Mouse (Mus musculus) olfactory bulb, adult 2 months (tissue): Measurements from ENCODE around the gene Cldn10. TPM values are rescaled to one million over a fixed set of nuclear protein-coding genes. Genes with fewer than 3 reads are reported as not detected.

ENCODE experiments used
- H3K27ac ChIP-seq: fragments of 200-500 bp; 2 replicates; pipeline ENCODE4 v1.5.1; 2012; ENCODE audit warnings: low read depth, low read length; ENCODE audit not compliant: insufficient read depth
- H3K4me1 ChIP-seq: fragments of 200-500 bp; 2 replicates; pipeline ENCODE4 v1.6.1; 2012; ENCODE audit warnings: low read length; ENCODE audit not compliant: control insufficient read depth, insufficient read depth
- H3K4me3 ChIP-seq: fragments of 200-500 bp; 2 replicates; pipeline ENCODE4 v1.5.1; 2012; ENCODE audit warnings: mild to moderate bottlenecking, low read depth, low read length, moderate library complexity; ENCODE audit not compliant: insufficient read depth
- CTCF ChIP-seq: fragments of 200-500 bp; IDR thresholded peaks from 2 replicates; pipeline ENCODE4 v1.5.1; 2012; ENCODE audit warnings: low read depth, mild to moderate bottlenecking, low read length, moderate library complexity; ENCODE audit not compliant: insufficient read depth
- POLR2A ChIP-seq: fragments of 200-500 bp; IDR thresholded peaks from 2 replicates; pipeline ENCODE4 v1.6.1; 2012; ENCODE audit warnings: mild to moderate bottlenecking, low read depth, low read length, moderate library complexity; ENCODE audit not compliant: insufficient read depth
- WGBS: fragments of 180-500 bp; shearing (Covaris S2); methylation state at CpG from one replicate; pipeline ENCODE4 v1.1.7; 2018; 5-methylcytosine and 5-hydroxymethylcytosine counted together
- polyA plus RNA-seq: library from polyadenylated mRNA; stranded (reverse); fragments of >200 nt; gene quantifications from 2 replicates; pipeline ENCODE4 v1.2.4, GENCODE M21; 2012; ENCODE audit warnings: low replicate concordance; ENCODE audit not compliant: missing spikeins, insufficient read depth, insufficient read length

Cldn10 gene
- polyA plus RNA-seq, 1 experiment, result not detected

GRCm38 (mm10) chr14:118883344-118884249, 95.9 kb downstream of the Cldn10 start:
- H3K27ac ChIP-seq, result no peak overlapping the region
- H3K4me1 ChIP-seq, result no peaks in the 10 kb centered on the region
- no peak overlapping the region for H3K4me3 ChIP-seq
- WGBS, result 87% methylated on average over 18 of the region's 18 CpGs
- TF ChIP-seq CTCF (no peak), POLR2A (no peak)

- H3K27ac ChIP-seq, result no peak overlapping the region
- TF ChIP-seq POLR2A (no peak), CTCF (no peak)
- 77% methylated on average over 7 of the region's 7 CpGs for WGBS
- no peaks in the 10 kb centered on the region for H3K4me1 ChIP-seq
- H3K4me3 ChIP-seq, result no peak overlapping the region
These were observed 96.5 kb downstream of the Cldn10 start for GRCm38 (mm10) chr14:118884250-118884556.

- H3K27ac ChIP-seq, result no peak overlapping the region
- no peak overlapping the region for H3K4me3 ChIP-seq
- TF ChIP-seq CTCF (no peak), POLR2A (no peak)
- WGBS, result 84% methylated on average over 4 of the region's 4 CpGs
- no peaks in the 10 kb centered on the region for H3K4me1 ChIP-seq
These were observed 102.4 kb downstream of the Cldn10 start for GRCm38 (mm10) chr14:118890101-118890500.

GRCm38 (mm10) chr14:118895228-118895627, 107.5 kb downstream of the Cldn10 start:
- WGBS, result 86% methylated on average over 7 of the region's 7 CpGs
- Histone ChIP-seq H3K4me1 (no peaks in the 10 kb centered on the region; the same call in 1 of the 2 replicates), H3K27ac (no peak overlapping the region), H3K4me3 (no peak overlapping the region)
- TF ChIP-seq CTCF, result no peak
- no peak for TF ChIP-seq POLR2A

GRCm38 (mm10) chr14:118895655-118896054, 107.9 kb downstream of the Cldn10 start:
- Histone ChIP-seq H3K4me1 (no peaks in the 10 kb centered on the region; the same call in 1 of the 2 replicates), H3K27ac (no peak overlapping the region), H3K4me3 (no peak overlapping the region)
- TF ChIP-seq CTCF, result no peak
- no peak for TF ChIP-seq POLR2A
- 86% methylated on average over 10 of the region's 10 CpGs for WGBS

GRCm38 (mm10) chr14:118899940-118900339, 112.2 kb downstream of the Cldn10 start:
- Histone ChIP-seq H3K27ac (no peak overlapping the region), H3K4me1 (no peaks in the 10 kb centered on the region; the same call in 1 of the 2 replicates), H3K4me3 (no peak overlapping the region)
- TF ChIP-seq CTCF (no peak), POLR2A (no peak)
- whole genome bisulfite sequencing, result 83% methylated on average over 11 of the region's 11 CpGs

- Histone ChIP-seq H3K4me3 (no peak overlapping the region), H3K27ac (no peak overlapping the region), H3K4me1 (no peaks in the 10 kb centered on the region; the same call in 1 of the 2 replicates)
- TF ChIP-seq POLR2A, result no peak
- TF ChIP-seq CTCF, result no peak
- 97% methylated on average over 1 of the region's 1 CpGs for WGBS
These were observed 113.2 kb downstream of the Cldn10 start for GRCm38 (mm10) chr14:118900911-118901310.

- Histone ChIP-seq H3K27ac (no peak overlapping the region), H3K4me3 (no peak overlapping the region), H3K4me1 (peaks cover 3% of the 10 kb centered on the region; the same call in 1 of the 2 replicates)
- TF ChIP-seq POLR2A (no peak), CTCF (no peak)
- WGBS, result 62% methylated on average over 3 of the region's 3 CpGs
These were observed 115.7 kb downstream of the Cldn10 start for GRCm38 (mm10) chr14:118903397-118903796.

GRCm38 (mm10) chr14:118903867-118904562, 116.3 kb downstream of the Cldn10 start:
- no peak overlapping the region for H3K27ac ChIP-seq
- H3K4me1 ChIP-seq, result peaks cover 3% of the 10 kb centered on the region; the same call in 1 of the 2 replicates
- TF ChIP-seq POLR2A (no peak), CTCF (no peak)
- H3K4me3 ChIP-seq, result no peak overlapping the region
- 38% methylated on average over 6 of the region's 6 CpGs for WGBS
